Mouse (Mus musculus) forebrain, postnatal 0 days (tissue): ENCODE measurements around the gene Rnf180. TPM values are rescaled to one million over a fixed set of nuclear protein-coding genes. Genes with fewer than 3 reads are reported as not detected.
"Not testable (repeated sequence)": the region's sequence is repeated elsewhere in the genome, so short reads cannot be mapped to it uniquely, and the experiment has no call there.

Source experiments
- ATAC-seq: fragments of 200-750 bp; cut with Nextera tagmentation; 2 replicates; pipeline ENCODE4 v1.8.0; 2017; ENCODE audit warnings: mild to moderate bottlenecking, moderate library complexity
- DNase-seq: peaks from one replicate; pipeline ENCODE4 v3.0.0-alpha.2; 2015
- H3K27ac ChIP-seq: fragments of 300-500 bp; sonication (generic); 2 replicates; pipeline ENCODE4 v1.5.1; 2014; ENCODE audit warnings: low read depth, mild to moderate bottlenecking, antibody characterized with exemption, low read length, moderate library complexity, mixed read lengths
- H3K27me3 ChIP-seq: fragments of 300-500 bp; sonication (generic); 2 replicates; pipeline ENCODE4 v1.6.1; 2014; ENCODE audit warnings: mild to moderate bottlenecking, low read length, mixed read lengths; ENCODE audit not compliant: insufficient read depth
- H3K36me3 ChIP-seq: fragments of 300-500 bp; sonication (generic); 2 replicates; pipeline ENCODE4 v1.6.1; 2014; ENCODE audit warnings: mild to moderate bottlenecking, moderate library complexity; ENCODE audit not compliant: insufficient read depth
- H3K4me1 ChIP-seq: fragments of 300-500 bp; sonication (generic); 2 replicates; pipeline ENCODE4 v1.6.1; 2014; ENCODE audit warnings: antibody characterized with exemption; ENCODE audit not compliant: insufficient read depth
- H3K4me2 ChIP-seq: fragments of 300-500 bp; sonication (generic); 2 replicates; pipeline ENCODE4 v1.6.1; 2014; ENCODE audit warnings: low read depth, mild to moderate bottlenecking, moderate library complexity
- H3K4me3 ChIP-seq: fragments of 300-500 bp; sonication (generic); 2 replicates; pipeline ENCODE4 v1.5.1; 2014; ENCODE audit warnings: low read depth, low read length, mixed read lengths
- H3K9ac ChIP-seq: fragments of 300-500 bp; sonication (generic); 2 replicates; pipeline ENCODE4 v1.6.1; 2014; ENCODE audit warnings: mild to moderate bottlenecking
- H3K9me3 ChIP-seq: fragments of 300-500 bp; sonication (generic); 2 replicates; pipeline ENCODE4 v1.6.1; 2016; ENCODE audit warnings: low read length
- CTCF ChIP-seq: sonication (generic); IDR thresholded peaks from 2 replicates; pipeline ENCODE4 v1.5.1; 2016; ENCODE audit warnings: antibody characterized with exemption, control low read depth, low read depth
- WGBS: fragments of 180-500 bp; shearing (Covaris S2); extraction: QIAGEN DNeasy Blood & Tissue Kit; methylation state at CpG from one replicate; pipeline ENCODE4 v1.1.7; 2014; 5-methylcytosine and 5-hydroxymethylcytosine counted together
- polyA plus RNA-seq: library from polyadenylated mRNA; unstranded; fragments of >200 nt; fragmentation: Nextera tagmentation; extraction: Ambion mirVana; gene quantifications from 2 replicates; pipeline ENCODE4 v1.2.1, GENCODE M21; 2015
- total RNA-seq: library from RNA; depleted of rRNA; stranded (reverse); fragments of >200 nt; gene quantifications from 2 replicates; pipeline ENCODE4 v1.2.3, GENCODE M21; 2014; rRNA removed

The Rnf180 gene
- total RNA-seq (38.7 and 45.7 TPM in 2 replicates), polyA plus RNA-seq (38.3 and 49.3 TPM in 2 replicates)

DNA sequence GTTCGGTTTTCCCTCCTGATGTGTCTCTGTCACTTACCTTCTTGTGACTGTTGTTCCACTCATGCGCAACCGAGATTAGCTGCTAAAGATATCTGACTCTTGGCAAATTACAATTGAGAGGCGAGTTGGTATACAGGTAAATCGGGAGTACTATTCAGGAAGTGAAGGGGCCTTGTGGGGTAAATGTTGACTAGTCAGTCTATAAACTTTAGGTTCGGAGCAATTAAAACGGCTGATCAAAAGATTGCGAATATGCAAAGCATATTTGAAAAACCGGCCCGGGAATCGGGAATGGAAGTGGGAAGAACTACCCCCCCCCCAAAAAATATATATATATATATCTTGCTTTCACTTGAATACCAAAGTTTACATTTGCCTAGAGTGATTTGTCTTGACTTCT is at the start of gene Rnf180:
Gene Rnf180, minus strand, starts transcription at position 101 of the 400 bp plus-strand sequence.
- H3K9me3 ChIP-seq: no peaks in the 10 kb centered on the region
- TF ChIP-seq CTCF: no peak
- ATAC-seq (no peak), DNase-seq (no peak)
- H3K27me3 ChIP-seq: no peaks in the 10 kb centered on the region
- peak within 1 kb of the TSS; percentile 83 for H3K27ac ChIP-seq
- peaks cover 8% of the 10 kb centered on the region; the same call in 1 of the 2 replicates for H3K4me1 ChIP-seq
- no peaks in the 10 kb centered on the region for H3K36me3 ChIP-seq
- peak within 1 kb of the TSS; percentile 98 for H3K9ac ChIP-seq
- WGBS: 43% methylated on average over 11 of the region's 11 CpGs
- peak within 1 kb of the TSS; percentile 97 for H3K4me3 ChIP-seq
- peak within 1 kb of the TSS; percentile 86 for H3K4me2 ChIP-seq

GRCm38 (mm10) chr13:105331199-105331968 is 36.8 kb upstream of the Rnf180 start:
- H3K9me3 ChIP-seq: no peaks in the 10 kb centered on the region
- H3K4me3 ChIP-seq: no peak overlapping the region
- ATAC-seq (no peak), DNase-seq (no peak)
- no peaks in the 10 kb centered on the region for H3K27me3 ChIP-seq
- no peak overlapping the region for H3K9ac ChIP-seq
- WGBS: 79% methylated on average over 5 of the region's 5 CpGs
- no peak overlapping the region for H3K27ac ChIP-seq
- H3K36me3 ChIP-seq: no peaks in the 10 kb centered on the region
- H3K4me2 ChIP-seq: no peak overlapping the region
- no peak for TF ChIP-seq CTCF
- H3K4me1 ChIP-seq: no peaks in the 10 kb centered on the region

DNA sequence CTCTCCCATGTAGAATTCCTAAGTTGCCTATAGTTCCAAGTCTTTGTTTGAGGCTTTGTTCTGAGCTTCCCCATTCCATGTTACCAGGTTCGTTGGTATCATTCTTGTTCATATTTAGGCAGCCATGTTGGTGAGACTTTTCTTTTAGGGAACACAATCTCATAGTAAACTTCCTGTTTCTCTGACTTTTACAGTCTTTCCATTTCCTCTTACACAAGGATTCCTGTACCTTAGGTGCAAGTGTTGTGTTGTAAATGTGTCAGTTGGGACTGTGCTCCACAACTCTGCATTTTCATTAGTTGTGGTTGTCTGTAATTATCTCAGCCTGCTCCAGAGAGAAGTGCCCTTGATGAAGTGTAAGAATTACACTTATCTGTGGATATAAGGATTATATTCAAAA is 32.3 kb upstream of the Rnf180 start:
- ATAC-seq: no peak
- no peaks in the 10 kb centered on the region for H3K27me3 ChIP-seq
- TF ChIP-seq CTCF: no peak
- 73% methylated on average over 1 of the region's 1 CpGs for WGBS
- H3K4me1 ChIP-seq: no peaks in the 10 kb centered on the region
- no peak overlapping the region for H3K27ac ChIP-seq
- no peak overlapping the region for H3K4me3 ChIP-seq
- H3K4me2 ChIP-seq: no peak overlapping the region
- H3K9me3 ChIP-seq: no peaks in the 10 kb centered on the region
- no peak overlapping the region for H3K9ac ChIP-seq
- no peak for DNase-seq
- H3K36me3 ChIP-seq: no peaks in the 10 kb centered on the region

DNA sequence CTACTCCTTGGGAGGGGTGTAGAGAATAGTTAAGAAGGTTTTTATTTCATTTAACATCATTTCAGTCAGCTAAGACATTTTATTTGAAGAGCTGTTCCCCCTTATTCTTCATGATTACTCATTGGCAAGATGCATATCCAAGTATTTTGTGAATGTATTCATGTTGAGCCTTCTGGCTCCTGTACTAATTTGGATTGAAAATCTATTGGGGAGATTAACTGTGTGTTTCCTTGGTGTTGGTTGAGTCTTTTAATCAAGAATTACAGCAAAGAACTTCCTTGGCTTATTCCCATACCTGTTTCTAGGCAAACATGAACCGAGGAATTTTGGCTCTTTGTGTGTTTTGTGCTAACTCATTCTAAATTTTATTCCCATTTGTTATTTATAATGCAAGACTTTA is 22.3 kb upstream of the Rnf180 start:
- H3K9ac ChIP-seq: no peak overlapping the region
- H3K27me3 ChIP-seq: no peaks in the 10 kb centered on the region
- DNase-seq (no peak), ATAC-seq (no peak)
- no peak overlapping the region for H3K27ac ChIP-seq
- TF ChIP-seq CTCF: no peak
- H3K4me3 ChIP-seq: no peak overlapping the region
- H3K4me2 ChIP-seq: no peak overlapping the region
- H3K36me3 ChIP-seq: no peaks in the 10 kb centered on the region
- H3K4me1 ChIP-seq: no peaks in the 10 kb centered on the region
- 60% methylated on average over 1 of the region's 1 CpGs for WGBS
- no peaks in the 10 kb centered on the region for H3K9me3 ChIP-seq

GRCm38 (mm10) chr13:105316009-105316408 is 21.4 kb upstream of the Rnf180 start:
- DNase-seq (no peak), ATAC-seq (no peak)
- H3K4me3 ChIP-seq: no peak overlapping the region
- no peaks in the 10 kb centered on the region for H3K36me3 ChIP-seq
- no peak overlapping the region for H3K4me2 ChIP-seq
- H3K27ac ChIP-seq: no peak overlapping the region
- H3K9me3 ChIP-seq: no peaks in the 10 kb centered on the region
- no peaks in the 10 kb centered on the region for H3K4me1 ChIP-seq
- no peaks in the 10 kb centered on the region for H3K27me3 ChIP-seq
- 77% methylated on average over 6 of the region's 6 CpGs for WGBS
- no peak overlapping the region for H3K9ac ChIP-seq
- no peak for TF ChIP-seq CTCF

GRCm38 (mm10) chr13:105312763-105313162 is 18.1 kb upstream of the Rnf180 start:
- Histone ChIP-seq H3K9ac (no peak overlapping the region), H3K9me3 (no peaks in the 10 kb centered on the region), H3K4me3 (no peak overlapping the region), H3K27me3 (no peaks in the 10 kb centered on the region), H3K4me2 (no peak overlapping the region), H3K4me1 (no peaks in the 10 kb centered on the region), H3K27ac (no peak overlapping the region), H3K36me3 (no peaks in the 10 kb centered on the region)
- DNase-seq (no peak), ATAC-seq (no peak)
- no peak for TF ChIP-seq CTCF
- WGBS: 91% methylated on average over 6 of the region's 6 CpGs

DNA sequence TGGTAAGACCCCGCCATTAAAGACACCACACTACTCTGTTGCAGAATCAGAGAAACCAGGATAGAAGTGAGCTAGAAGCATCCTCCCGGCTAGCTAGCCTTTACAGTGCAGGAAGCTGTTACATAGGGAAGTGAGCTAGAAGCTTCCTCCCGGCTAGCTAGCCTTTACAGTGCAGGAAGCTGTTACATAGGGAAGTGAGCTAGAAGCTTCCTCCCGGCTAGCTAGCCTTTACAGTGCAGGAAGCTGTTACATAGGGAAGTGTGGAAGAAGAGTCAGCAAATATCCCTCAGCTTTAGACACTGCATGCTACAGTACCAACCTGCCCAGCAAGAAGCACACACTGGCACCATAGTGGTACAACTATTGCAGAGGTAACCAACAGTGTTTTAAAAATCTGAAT is 15.9 kb upstream of the Rnf180 start:
- not testable (repeated sequence) for ATAC-seq, H3K36me3 ChIP-seq, H3K9me3 ChIP-seq, H3K9ac ChIP-seq, DNase-seq, H3K27me3 ChIP-seq, H3K4me1 ChIP-seq, H3K27ac ChIP-seq, H3K4me2 ChIP-seq, H3K4me3 ChIP-seq
- WGBS: 92% methylated on average over 4 of the region's 4 CpGs
